In genomic region chr5:107969818-107970217, GRCm38 (mm10) we compare ENCODE assay signal across 8 mouse cellular contexts. TPM values are rescaled to one million over a fixed set of nuclear protein-coding genes. Genes with fewer than 3 reads are reported as not detected.
DNase-seq lines count a peak whose midpoint lies in the region; ATAC-seq and TF ChIP-seq lines count a peak whose summit lies in the region.
"Not testable (repeated sequence)": the region's sequence is repeated elsewhere in the genome, so short reads cannot be mapped to it uniquely, and the experiment has no call there.

No protein-coding gene starts in this region.

- not testable (repeated sequence) for TF ChIP-seq CTCF in CH12.LX (conservative IDR thresholded peaks at IDR 0.05 in 1 of 2, IDR thresholded peaks at IDR 0.05 in 1 of 2; ENCODE audit: low read depth in 2 of 2, low read length in 2 of 2); MEL (IDR thresholded peaks at IDR 0.05 in 2 of 3, conservative IDR thresholded peaks at IDR 0.05 in 1 of 3; ENCODE audit: control insufficient read depth in 1 of 3, insufficient read depth in 1 of 3, low read depth in 2 of 3, low read length in 3 of 3, poor library complexity in 1 of 3, severe bottlenecking in 1 of 3); liver, embryonic 14.5 days (IDR thresholded peaks at IDR 0.05; ENCODE audit: low read depth); liver, postnatal 0 days (IDR thresholded peaks at IDR 0.05; ENCODE audit: low read depth)

- WGBS in liver, embryonic 12.5 days (ENCODE audit: insufficient replicate concordance): 78% methylated on average over 1 of the region's 1 CpGs
- WGBS in liver, embryonic 13.5 days (ENCODE audit: insufficient replicate concordance): 78% methylated on average over 1 of the region's 1 CpGs
- 86% methylated on average over 1 of the region's 1 CpGs for WGBS in liver, embryonic 14.5 days (ENCODE audit: insufficient replicate concordance)
- 77% methylated on average over 1 of the region's 1 CpGs for WGBS in liver, embryonic 15.5 days (ENCODE audit: insufficient replicate concordance)
- 86% methylated on average over 1 of the region's 1 CpGs for WGBS in liver, postnatal 0 days (ENCODE audit: insufficient replicate concordance)

- not testable (repeated sequence) for TF ChIP-seq POLR2A in CH12.LX (IDR thresholded peaks at IDR 0.05; ENCODE audit: low read depth, low read length); MEL (IDR thresholded peaks at IDR 0.05; ENCODE audit: control insufficient read depth in 1 of 2, insufficient read depth in 1 of 2, low read depth in 1 of 2, low read length in 2 of 2, poor library complexity in 1 of 2)

- TF ChIP-seq EP300 in CH12.LX (IDR thresholded peaks at IDR 0.05; ENCODE audit: low read length); MEL (IDR thresholded peaks at IDR 0.05; ENCODE audit: low read depth in 1 of 2, low read length in 2 of 2); liver, embryonic 14.5 days (IDR thresholded peaks at IDR 0.05; ENCODE audit: low read depth); liver, postnatal 0 days (IDR thresholded peaks at IDR 0.05; ENCODE audit: low read depth): not testable (repeated sequence)

- not testable (repeated sequence) for H3K36me3 ChIP-seq in CH12.LX (replicated peaks in 1 of 2; ENCODE audit: control insufficient read depth in 1 of 2, insufficient read depth in 1 of 2, low read length in 1 of 2); liver, embryonic 12.5 days; liver, embryonic 13.5 days; liver, embryonic 14.5 days (replicated peaks; ENCODE audit: control insufficient read depth, insufficient read depth, low read depth); liver, embryonic 15.5 days (replicated peaks); liver, postnatal 0 days (replicated peaks; ENCODE audit: insufficient read depth, low read length)
- peaks cover 0 to 74% of the 10 kb centered on the region in 2 experiments; a peak in 2 of 4 replicates for H3K36me3 ChIP-seq in MEL (ENCODE audit: control insufficient read depth in 1 of 2, insufficient read depth in 2 of 2, low read length in 2 of 2)

- ATAC-seq in liver, embryonic 12.5 days; liver, embryonic 13.5 days (ENCODE audit: low read depth); liver, embryonic 14.5 days (ENCODE audit: insufficient read depth); liver, embryonic 15.5 days (ENCODE audit: insufficient read depth); liver, postnatal 0 days: not testable (repeated sequence)

- H3K27ac ChIP-seq in CH12.LX (ENCODE audit: insufficient read depth, low read depth); MEL (ENCODE audit: control insufficient read depth, low read depth, low read length): not testable (repeated sequence)
- H3K27ac ChIP-seq in liver, embryonic 12.5 days: peak overlapping the region; percentile 52; the same call in 1 of the 2 replicates
- H3K27ac ChIP-seq in liver, embryonic 13.5 days: peak overlapping the region; percentile 78
- H3K27ac ChIP-seq in liver, embryonic 14.5 days: peak overlapping the region; percentile 40; the same call in 1 of the 2 replicates
- H3K27ac ChIP-seq in liver, embryonic 15.5 days (replicated peaks): peak overlapping the region; percentile 34; the same call in 1 of the 2 replicates
- peak overlapping the region; percentile 30; the same call in 1 of the 2 replicates for H3K27ac ChIP-seq in liver, postnatal 0 days (ENCODE audit: low read depth)

- not testable (repeated sequence) for H3K4me2 ChIP-seq in CH12.LX (ENCODE audit: insufficient read depth, low read depth, poor library complexity, severe bottlenecking); liver, embryonic 12.5 days; liver, embryonic 13.5 days; liver, embryonic 14.5 days (ENCODE audit: low read depth); liver, embryonic 15.5 days; liver, postnatal 0 days (ENCODE audit: low read depth, low read length)

- not testable (repeated sequence) for H3K79me2 ChIP-seq in CH12.LX (replicated peaks; ENCODE audit: control insufficient read depth, extremely low read depth, insufficient read depth, poor library complexity, severe bottlenecking); MEL (ENCODE audit: control insufficient read depth, insufficient read depth, low read length, poor library complexity)

- TF ChIP-seq RAD21 in CH12.LX (IDR thresholded peaks at IDR 0.05; ENCODE audit: low read depth, low read length); MEL (IDR thresholded peaks at IDR 0.05; ENCODE audit: low read depth, low read length): not testable (repeated sequence)

- H3K27me3 ChIP-seq in CH12.LX (replicated peaks); MEL (ENCODE audit: control insufficient read depth in 1 of 2, insufficient read depth in 2 of 2, low read length in 2 of 2); liver, embryonic 12.5 days (replicated peaks); liver, embryonic 13.5 days; liver, embryonic 14.5 days (ENCODE audit: control insufficient read depth, insufficient read depth, low read length); liver, embryonic 15.5 days; liver, postnatal 0 days (ENCODE audit: insufficient read depth, low read length): not testable (repeated sequence)

- in situ Hi-C loops in CH12.LX (cut with MboI; ENCODE audit: low pct_ligation_motif_present, low pct_unique_long_range_greater_than_20kb, low sequenced_read_pairs): not testable (repeated sequence)

- peaks cover 19 to 56% of the 10 kb centered on the region in 2 experiments for H3K4me1 ChIP-seq in CH12.LX (ENCODE audit: control insufficient read depth in 1 of 2, insufficient read depth in 2 of 2)
- peaks cover 48 to 62% of the 10 kb centered on the region in 2 experiments for H3K4me1 ChIP-seq in MEL (ENCODE audit: control insufficient read depth in 1 of 2, insufficient read depth in 2 of 2, low read length in 2 of 2)
- H3K4me1 ChIP-seq in liver, embryonic 12.5 days: peaks cover 81% of the 10 kb centered on the region
- H3K4me1 ChIP-seq in liver, embryonic 13.5 days (replicated peaks): peaks cover 84% of the 10 kb centered on the region
- peaks cover 50 to 56% of the 10 kb centered on the region in 2 experiments for H3K4me1 ChIP-seq in liver, embryonic 14.5 days (replicated peaks; ENCODE audit: control insufficient read depth in 2 of 2, insufficient read depth in 2 of 2, low read length in 1 of 2)
- peaks cover 79% of the 10 kb centered on the region for H3K4me1 ChIP-seq in liver, embryonic 15.5 days (replicated peaks)
- peaks cover 46% of the 10 kb centered on the region for H3K4me1 ChIP-seq in liver, postnatal 0 days (ENCODE audit: insufficient read depth)

- DNase-seq in CH12.LX (ENCODE audit: extremely low read depth); MEL (ENCODE audit: low read depth, low spot score); liver, embryonic 13.5 days; liver, embryonic 14.5 days (ENCODE audit: low read depth in 3 of 3, low spot score in 3 of 3); liver, postnatal 0 days: not testable (repeated sequence)
- peak; percentile 59 for DNase-seq in heart, adult 11 months

- not testable (repeated sequence) for H3K9ac ChIP-seq in CH12.LX (ENCODE audit: insufficient read depth, low read depth); MEL (ENCODE audit: control insufficient read depth, low read depth, low read length, poor library complexity, severe bottlenecking); liver, embryonic 13.5 days; liver, embryonic 14.5 days (replicated peaks); liver, embryonic 15.5 days; liver, postnatal 0 days (replicated peaks)
- H3K9ac ChIP-seq in liver, embryonic 12.5 days: peak overlapping the region; percentile 33; the same call in 1 of the 2 replicates

- H3K9me3 ChIP-seq in CH12.LX (replicated peaks; ENCODE audit: low read length); MEL (replicated peaks; ENCODE audit: insufficient read depth, low read length); liver, embryonic 12.5 days (replicated peaks); liver, embryonic 13.5 days (replicated peaks); liver, embryonic 14.5 days (ENCODE audit: control insufficient read depth, low read length); liver, embryonic 15.5 days (replicated peaks); liver, postnatal 0 days (ENCODE audit: low read length): not testable (repeated sequence)

- dilution Hi-C loops in CH12.LX (cut with MboI; ENCODE audit: extremely low pct_ligation_motif_present, extremely low pct_unique_long_range_greater_than_20kb, low sequenced_read_pairs): not testable (repeated sequence)

- not testable (repeated sequence) for H3K4me3 ChIP-seq in CH12.LX (replicated peaks in 1 of 3; ENCODE audit: low read depth in 2 of 3, low read length in 2 of 3, poor library complexity in 1 of 3); MEL (ENCODE audit: control insufficient read depth in 1 of 2, insufficient read depth in 1 of 2, low read depth in 2 of 2, low read length in 2 of 2); liver, embryonic 12.5 days; liver, embryonic 13.5 days (replicated peaks); liver, embryonic 14.5 days (ENCODE audit: insufficient read depth in 1 of 2, low read depth in 2 of 2, low read length in 2 of 2); liver, embryonic 15.5 days (replicated peaks); liver, postnatal 0 days (ENCODE audit: low read depth, low read length)

RNA-seq across cellular contexts. Expression of gene Fam69a, which starts 17.1 kb away (rescaled TPM):
- total RNA-seq in CH12.LX (2012; rRNA removed): 4.2 and 5.6 TPM in 2 replicates
- 6.5 and 7.8 TPM in 2 replicates for total RNA-seq in CH12.LX (2014; rRNA removed)
- 14.2 and 25.4 TPM in 2 replicates for polyA plus RNA-seq in CH12.LX (2012; ENCODE audit: insufficient read length, low read depth)
- 8.0 and 10.6 TPM in 2 replicates for total RNA-seq in MEL (2012; rRNA removed)
- polyA plus RNA-seq in MEL (2012; ENCODE audit: insufficient read depth in 1 of 2, insufficient read length in 2 of 2, low read depth in 1 of 2, low replicate concordance in 2 of 2, missing spikeins in 1 of 2): 1 to 10 TPM in 1 of 2 experiments, not detected in 1; 8.5 TPM
- 12.5 and 13.8 TPM in 2 replicates for polyA plus RNA-seq in liver, embryonic 12.5 days (2016; fragmentation: Nextera tagmentation; extraction: Ambion mirVana)
- 11.3 and 11.6 TPM in 2 replicates for polyA plus RNA-seq in liver, embryonic 13.5 days (2015; fragmentation: Nextera tagmentation; extraction: Ambion mirVana)
- polyA plus RNA-seq in liver, embryonic 14.5 days (2012; rRNA removed): 0.88 and 1.8 TPM in 2 replicates
- polyA plus RNA-seq in liver, embryonic 14.5 days (2014; fragmentation: Nextera tagmentation; extraction: Ambion mirVana): 8.0 TPM in 2 replicates
- polyA plus RNA-seq in liver, embryonic 15.5 days (2015; fragmentation: Nextera tagmentation; extraction: Ambion mirVana): 7.8 and 8.9 TPM in 2 replicates
- 8.3 and 9.0 TPM in 2 replicates for polyA plus RNA-seq in liver, postnatal 0 days (2015; fragmentation: Nextera tagmentation; extraction: Ambion mirVana)
